Mouse (Mus musculus) CH12.LX (cell line): ENCODE measurements at regions not wholly inside any gene's neighbourhood (a gene's known extent, or its start where the extent isn't known, plus 50 kb on each side); places are given as distances from the start of the nearest gene placed in this dataset.

Source experiments
- CHD2 ChIP-seq: IDR thresholded peaks from 2 replicates; pipeline ENCODE4 v1.6.1; 2011; ENCODE audit warnings: low read length, improper control_type of control experiment
- CTCF ChIP-seq, 2 experiments: IDR thresholded peaks in 1 of 2; conservative IDR thresholded peaks in 1 of 2; 2 replicates each; pipeline ENCODE4 v1.5.1; 2011 to 2012; ENCODE audit warnings: low read depth in 2 of 2, low read length in 2 of 2, improper control_type of control experiment in 1 of 2, inconsistent platforms in 1 of 2, mild to moderate bottlenecking in 1 of 2, moderate library complexity in 1 of 2

DNA sequence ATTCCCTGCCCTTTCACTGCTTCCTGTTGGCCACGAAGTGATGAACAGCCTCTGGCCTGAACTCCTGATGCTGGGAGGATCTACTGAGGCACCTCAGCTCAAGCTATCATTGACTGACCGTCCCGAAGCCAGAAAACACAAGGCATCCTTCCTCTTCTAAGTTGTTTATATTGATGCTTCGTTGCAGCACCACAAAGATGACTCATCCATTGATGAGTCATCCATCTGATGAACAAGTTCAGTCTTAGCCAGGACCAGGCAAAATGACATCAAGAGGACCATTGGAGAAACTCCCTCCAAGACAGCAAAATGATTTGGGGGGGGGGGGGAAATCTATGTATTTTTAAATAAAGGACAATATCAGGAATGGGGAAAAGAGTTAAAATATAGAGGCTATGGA is 144.5 kb downstream of the Rab28 start:
- TF ChIP-seq CTCF (conservative IDR thresholded peaks at IDR 0.05 in 1 of 2, IDR thresholded peaks at IDR 0.05 in 1 of 2; ENCODE audit: low read depth in 2 of 2, low read length in 2 of 2), result no peak
- TF ChIP-seq CHD2, result no peak
